Mouse (Mus musculus) left cerebral cortex, adult 6 months (tissue): ENCODE measurements around the gene Ssty1. TPM values are rescaled to one million over a fixed set of nuclear protein-coding genes. Genes with fewer than 3 reads are reported as not detected.

ENCODE experiments used
- long read RNA-seq, 2 experiments: library from polyadenylated mRNA; unstranded; transcript quantifications; one replicate each; pipeline ENCODE4 v2.0.0; 2019 to 2020
- polyA plus RNA-seq: library from polyadenylated mRNA; unstranded; fragments of <200 nt; fragmentation: Nextera tagmentation; gene quantifications from 2 replicates; pipeline ENCODE4 v1.2.3, GENCODE M21; 2021

Ssty1 gene
- not detected in 2 replicates for polyA plus RNA-seq
- long read RNA-seq, experiment 1, result 0 reads
- long read RNA-seq, experiment 2, result 0 reads

GRCm38 (mm10) chrY:18088816-18089215 lies at the start of gene Ssty1:
Ssty1 (plus strand) TSS chrY:18089116.

GRCm38 (mm10) chrY:18061712-18062111 lies 27.2 kb upstream of the Ssty1 start, which contains the start of gene Gm21764:
Gm21764 (minus strand) TSS chrY:18061812.

Other genes starting within 250 kb of the Ssty1 start
- not detected in 2 replicates for gene Gm21904, start 242.8 kb upstream of the Ssty1 start, polyA plus RNA-seq
- gene Gm20772, start 214.4 kb upstream of the Ssty1 start, polyA plus RNA-seq, result not detected in 2 replicates
- gene Gm20831, start 214.4 kb upstream of the Ssty1 start, polyA plus RNA-seq, result not detected in 2 replicates
- gene Srsy, start 151.8 kb upstream of the Ssty1 start, polyA plus RNA-seq, result not detected in 2 replicates
- not detected in 2 replicates for gene Gm21764, start 27.3 kb upstream of the Ssty1 start, polyA plus RNA-seq